Mouse (Mus musculus): ENCODE measurements around the gene 4933406M09Rik.

DNA sequence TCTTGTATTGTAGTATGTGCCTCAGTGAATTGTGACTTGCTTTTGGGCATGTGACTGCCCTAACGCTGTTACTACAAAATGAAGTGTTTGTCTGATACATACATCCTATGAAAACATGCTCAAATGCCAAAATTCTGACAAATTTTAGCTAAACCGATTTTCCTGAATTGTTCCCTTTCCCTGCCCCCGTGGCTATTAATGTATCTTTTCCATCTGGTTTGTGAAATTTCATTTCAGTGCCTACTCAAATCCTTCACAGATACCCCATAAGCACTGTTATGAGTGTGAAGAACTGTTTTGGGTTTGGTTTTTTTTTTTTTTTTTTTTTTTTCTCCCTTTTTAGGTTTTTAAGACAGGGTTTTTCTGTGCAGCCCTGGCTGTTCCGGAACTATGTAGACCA, 40.7 kb upstream of the 4933406M09Rik start:
- TF ChIP-seq CTCF (conservative IDR thresholded peaks at IDR 0.05 in 1 of 2, IDR thresholded peaks at IDR 0.05 in 1 of 2; ENCODE audit: low read depth in 2 of 2, low read length in 2 of 2) (no peak), POLR2A (IDR thresholded peaks at IDR 0.05; ENCODE audit: low read depth, low read length) (no peak), ZNF384 (IDR thresholded peaks at IDR 0.05; ENCODE audit: low read depth, low read length) (no peak), TBP (conservative IDR thresholded peaks at IDR 0.05; ENCODE audit: low read depth, low read length) (no peak), HCFC1 (IDR thresholded peaks at IDR 0.05; ENCODE audit: low read depth, low read length) (no peak), TCF12 (IDR thresholded peaks at IDR 0.05; ENCODE audit: low read depth, low read length) (no peak)
